Mouse (Mus musculus): ENCODE data around the gene Grifin. TPM values are rescaled to one million over a fixed set of nuclear protein-coding genes. Genes with fewer than 3 reads are reported as not detected.
A peak's percentile ranks its signal among the peaks of the same experiment; 100 is the strongest.

Grifin gene
- polyA plus RNA-seq, 2 experiments: 0.19 TPM; not detected in 1

- H3K9ac ChIP-seq (ENCODE audit: low read depth, low read length, severe bottlenecking): no peak overlapping the region
Observed at GRCm38 (mm10) chr5:140601712-140602111, 36.8 kb upstream of the Grifin start.

DNA sequence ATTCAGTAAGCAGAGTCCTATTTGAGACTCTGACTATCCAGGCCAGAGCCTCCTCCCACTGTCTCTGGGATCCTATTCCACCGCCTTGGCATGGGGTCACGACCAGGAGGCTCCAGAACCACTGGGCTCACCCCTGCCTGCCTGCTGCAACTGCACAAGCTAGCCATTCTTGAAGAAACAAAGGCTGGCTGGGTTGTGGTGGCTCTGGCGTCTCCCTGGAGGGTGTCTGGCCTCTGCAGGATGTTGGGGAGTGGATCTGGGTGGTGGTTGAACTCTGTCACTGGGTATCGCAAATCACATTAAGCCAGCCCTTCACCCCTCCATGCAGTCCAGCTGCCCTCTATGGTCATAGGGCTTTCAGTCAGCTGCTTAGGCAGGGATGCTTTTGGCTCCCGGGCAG, 35.1 kb upstream of the Grifin start:
- H3K9me3 ChIP-seq (ENCODE audit: control insufficient read depth, low read length): no peaks in the 10 kb centered on the region
- peaks cover 2% of the 10 kb centered on the region; the same call in 1 of the 2 replicates for H3K27me3 ChIP-seq (ENCODE audit: control insufficient read depth, insufficient read depth, low read length)
- H3K9ac ChIP-seq (ENCODE audit: low read depth, low read length, severe bottlenecking): no peak overlapping the region
- no peak overlapping the region for H3K4me2 ChIP-seq (replicated peaks; ENCODE audit: low read depth, low read length, severe bottlenecking)
- no peak for DNase-seq (ENCODE audit: low spot score)
- no peak for ATAC-seq (ENCODE audit: low FRiP score, low read depth)
- TF ChIP-seq POLR2A (IDR thresholded peaks at IDR 0.05; ENCODE audit: borderline replicate concordance, extremely low read depth, insufficient read depth, insufficient read length): no peak
- no peaks in the 10 kb centered on the region for H3K36me3 ChIP-seq (ENCODE audit: control insufficient read depth, insufficient read depth, low read length)
- no peak overlapping the region for H3K4me3 ChIP-seq (replicated peaks; ENCODE audit: low read length)
- WGBS: 46% methylated on average over 5 of the region's 5 CpGs
- H3K27ac ChIP-seq (replicated peaks; ENCODE audit: low read depth, low read length): no peak overlapping the region
- H3K4me1 ChIP-seq (ENCODE audit: control insufficient read depth, insufficient read depth, low read length): peaks cover 7% of the 10 kb centered on the region; the same call in 1 of the 2 replicates

More at GRCm38 (mm10) chr5:140601712-140602111, 36.8 kb upstream of the Grifin start:
- Histone ChIP-seq H3K27ac (replicated peaks; ENCODE audit: low read depth, low read length) (no peak overlapping the region), H3K4me1 (ENCODE audit: control insufficient read depth, insufficient read depth, low read length) (peaks cover 19% of the 10 kb centered on the region), H3K9me3 (ENCODE audit: control insufficient read depth, low read length) (no peaks in the 10 kb centered on the region), H3K4me3 (replicated peaks; ENCODE audit: low read length) (no peak overlapping the region), H3K27me3 (ENCODE audit: control insufficient read depth, insufficient read depth, low read length) (peaks cover 20% of the 10 kb centered on the region), H3K4me2 (replicated peaks; ENCODE audit: low read depth, low read length, severe bottlenecking) (no peak overlapping the region), H3K36me3 (ENCODE audit: control insufficient read depth, insufficient read depth, low read length) (no peaks in the 10 kb centered on the region)
- peak; percentile 44 for DNase-seq (ENCODE audit: low spot score)
- ATAC-seq (ENCODE audit: low FRiP score, low read depth): peak; percentile 51
- TF ChIP-seq POLR2A (IDR thresholded peaks at IDR 0.05; ENCODE audit: borderline replicate concordance, extremely low read depth, insufficient read depth, insufficient read length): no peak
- WGBS: 73% methylated on average over 12 of the region's 12 CpGs

DNA sequence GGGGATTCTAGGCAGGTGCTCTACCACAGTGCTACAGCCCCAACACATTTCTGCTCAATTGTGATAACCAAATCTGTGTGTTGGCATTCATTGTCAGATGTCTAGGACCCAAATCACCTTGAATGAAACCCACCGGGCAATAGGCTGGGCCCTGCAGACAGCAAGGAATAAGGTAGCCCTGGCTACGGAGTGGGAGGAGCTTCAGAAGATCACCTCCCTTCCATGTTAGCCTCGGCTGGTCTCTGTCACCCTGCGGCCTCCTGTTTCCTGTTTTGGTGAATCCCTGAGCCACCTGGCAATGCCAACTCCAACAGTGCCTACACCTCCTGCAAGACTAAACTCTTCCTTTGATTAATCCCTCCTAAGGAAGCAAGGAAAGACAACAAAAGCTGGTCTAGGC, 32.9 kb upstream of the Grifin start:
- Histone ChIP-seq H3K4me2 (replicated peaks; ENCODE audit: low read depth, low read length, severe bottlenecking) (no peak overlapping the region), H3K36me3 (ENCODE audit: control insufficient read depth, insufficient read depth, low read length) (no peaks in the 10 kb centered on the region), H3K9ac (ENCODE audit: low read depth, low read length, severe bottlenecking) (no peak overlapping the region), H3K4me3 (replicated peaks; ENCODE audit: low read length) (no peak overlapping the region), H3K9me3 (ENCODE audit: control insufficient read depth, low read length) (no peaks in the 10 kb centered on the region), H3K27ac (replicated peaks; ENCODE audit: low read depth, low read length) (no peak overlapping the region), H3K27me3 (ENCODE audit: control insufficient read depth, insufficient read depth, low read length) (no peaks in the 10 kb centered on the region), H3K4me1 (ENCODE audit: control insufficient read depth, insufficient read depth, low read length) (peaks cover 7% of the 10 kb centered on the region; the same call in 1 of the 2 replicates)
- ATAC-seq (ENCODE audit: low FRiP score, low read depth) (no peak), DNase-seq (ENCODE audit: low spot score) (no peak)
- TF ChIP-seq POLR2A (IDR thresholded peaks at IDR 0.05; ENCODE audit: borderline replicate concordance, extremely low read depth, insufficient read depth, insufficient read length): no peak
- 84% methylated on average over 4 of the region's 4 CpGs for WGBS

DNA sequence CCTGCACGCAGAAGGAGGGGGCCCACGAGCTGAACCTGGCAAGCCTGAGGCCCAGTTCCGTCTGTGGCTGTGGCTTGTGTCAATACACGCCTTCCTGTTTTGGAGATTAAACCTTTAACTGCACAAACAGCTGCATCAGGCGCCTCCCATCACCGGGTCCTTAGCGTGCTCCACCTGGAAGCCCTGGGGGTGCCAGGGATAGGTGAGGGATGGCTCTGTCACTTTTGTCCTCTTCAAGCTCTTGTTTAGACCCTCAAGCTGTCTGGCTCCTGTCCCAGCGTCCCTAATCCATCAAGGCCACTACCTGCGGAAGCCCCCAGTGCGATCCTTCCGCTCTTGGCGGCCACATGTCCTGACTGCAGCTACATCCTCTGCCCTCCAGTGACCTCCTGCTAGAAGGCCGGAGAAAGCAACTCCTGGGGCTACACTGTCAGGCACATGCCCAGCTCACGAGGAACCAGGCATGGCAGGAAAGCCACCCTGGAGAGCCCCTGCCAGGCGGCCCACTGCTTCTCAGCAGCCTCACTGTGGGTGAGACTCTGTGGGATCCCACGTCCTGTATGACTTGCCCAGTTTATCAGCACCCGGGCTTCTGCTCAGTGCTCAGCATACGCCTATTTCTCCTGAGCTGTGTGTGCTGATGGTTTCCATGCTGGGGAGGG, 32.2 kb upstream of the Grifin start:
- DNase-seq (ENCODE audit: low spot score): no peak
- no peak for TF ChIP-seq POLR2A (IDR thresholded peaks at IDR 0.05; ENCODE audit: borderline replicate concordance, extremely low read depth, insufficient read depth, insufficient read length)
- no peak overlapping the region for H3K4me2 ChIP-seq (replicated peaks; ENCODE audit: low read depth, low read length, severe bottlenecking)
- WGBS: 55% methylated on average over 18 of the region's 18 CpGs
- no peak overlapping the region for H3K9ac ChIP-seq (ENCODE audit: low read depth, low read length, severe bottlenecking)
- H3K9me3 ChIP-seq (ENCODE audit: control insufficient read depth, low read length): no peaks in the 10 kb centered on the region
- H3K27me3 ChIP-seq (ENCODE audit: control insufficient read depth, insufficient read depth, low read length): no peaks in the 10 kb centered on the region
- 0 out of 2 replicates have a peak overlapping the region, but pooled peaks have one; percentile 26 for H3K27ac ChIP-seq (replicated peaks; ENCODE audit: low read depth, low read length)
- peaks cover 7% of the 10 kb centered on the region; the same call in 1 of the 2 replicates for H3K4me1 ChIP-seq (ENCODE audit: control insufficient read depth, insufficient read depth, low read length)
- no peak overlapping the region for H3K4me3 ChIP-seq (replicated peaks; ENCODE audit: low read length)
- no peak for ATAC-seq (ENCODE audit: low FRiP score, low read depth)
- no peaks in the 10 kb centered on the region for H3K36me3 ChIP-seq (ENCODE audit: control insufficient read depth, insufficient read depth, low read length)

DNA sequence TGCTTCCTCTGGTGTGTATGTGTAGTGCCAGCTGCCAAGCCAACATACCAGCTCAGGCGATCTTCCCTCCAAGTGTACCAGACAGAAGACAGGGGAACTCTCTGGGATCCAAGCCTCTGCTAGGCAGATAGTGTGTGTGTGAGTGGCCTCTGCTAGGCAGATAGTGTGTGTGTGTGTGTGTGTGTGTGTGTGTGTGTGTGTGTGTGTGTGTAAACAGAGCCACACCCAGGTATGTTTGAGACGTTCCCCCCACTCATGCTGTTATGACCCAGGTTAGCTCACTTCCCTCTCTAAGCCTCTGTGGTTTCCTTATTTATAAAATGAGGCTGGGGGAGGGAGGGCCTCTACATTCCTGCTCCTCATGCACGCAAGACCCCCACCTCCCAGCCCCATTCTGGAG, 31.6 kb upstream of the Grifin start:
- no peaks in the 10 kb centered on the region for H3K36me3 ChIP-seq (ENCODE audit: control insufficient read depth, insufficient read depth, low read length)
- no peak for DNase-seq (ENCODE audit: low spot score)
- TF ChIP-seq POLR2A (IDR thresholded peaks at IDR 0.05; ENCODE audit: borderline replicate concordance, extremely low read depth, insufficient read depth, insufficient read length): no peak
- H3K9me3 ChIP-seq (ENCODE audit: control insufficient read depth, low read length): no peaks in the 10 kb centered on the region
- ATAC-seq (ENCODE audit: low FRiP score, low read depth): no peak
- H3K4me2 ChIP-seq (replicated peaks; ENCODE audit: low read depth, low read length, severe bottlenecking): no peak overlapping the region
- H3K9ac ChIP-seq (ENCODE audit: low read depth, low read length, severe bottlenecking): no peak overlapping the region
- H3K27ac ChIP-seq (replicated peaks; ENCODE audit: low read depth, low read length): no peak overlapping the region
- H3K4me1 ChIP-seq (ENCODE audit: control insufficient read depth, insufficient read depth, low read length): peaks cover 7% of the 10 kb centered on the region; the same call in 1 of the 2 replicates
- 55% methylated on average over 3 of the region's 3 CpGs for WGBS
- H3K27me3 ChIP-seq (ENCODE audit: control insufficient read depth, insufficient read depth, low read length): no peaks in the 10 kb centered on the region
- H3K4me3 ChIP-seq (replicated peaks; ENCODE audit: low read length): no peak overlapping the region
